Mouse (Mus musculus) liver, embryonic 15.5 days (tissue): ENCODE data around the gene Dido1. TPM values are rescaled to one million over a fixed set of nuclear protein-coding genes. Genes with fewer than 3 reads are reported as not detected.

Source experiments
- ATAC-seq: fragments of 200-750 bp; cut with Nextera tagmentation; 2 replicates; pipeline ENCODE4 v1.8.0; 2017; ENCODE audit warnings: moderate number of reproducible peaks, mild to moderate bottlenecking, moderate library complexity; ENCODE audit not compliant: insufficient read depth
- H3K27ac ChIP-seq: fragments of 300-500 bp; sonication (generic); replicated peaks from 2 replicates; pipeline ENCODE4 v1.5.1; 2015; ENCODE audit warnings: mild to moderate bottlenecking, inconsistent platforms
- H3K27me3 ChIP-seq: fragments of 300-500 bp; sonication (generic); 2 replicates; pipeline ENCODE4 v1.6.1; 2015; ENCODE audit warnings: mild to moderate bottlenecking, inconsistent platforms
- H3K36me3 ChIP-seq: fragments of 300-500 bp; sonication (generic); replicated peaks from 2 replicates; pipeline ENCODE4 v1.6.1; 2015; ENCODE audit warnings: moderate library complexity, mild to moderate bottlenecking, inconsistent platforms
- H3K4me1 ChIP-seq: fragments of 300-500 bp; sonication (generic); replicated peaks from 2 replicates; pipeline ENCODE4 v1.6.1; 2015; ENCODE audit warnings: inconsistent platforms
- H3K4me2 ChIP-seq: fragments of 300-500 bp; sonication (generic); 2 replicates; pipeline ENCODE4 v1.6.1; 2015; ENCODE audit warnings: moderate library complexity, mild to moderate bottlenecking, inconsistent platforms
- H3K4me3 ChIP-seq: fragments of 300-500 bp; sonication (generic); replicated peaks from 2 replicates; pipeline ENCODE4 v1.5.1; 2015; ENCODE audit warnings: mild to moderate bottlenecking, inconsistent platforms
- H3K9ac ChIP-seq: fragments of 300-500 bp; sonication (generic); 2 replicates; pipeline ENCODE4 v1.6.1; 2015; ENCODE audit warnings: moderate library complexity, mild to moderate bottlenecking, inconsistent platforms
- H3K9me3 ChIP-seq: fragments of 300-500 bp; sonication (generic); replicated peaks from 2 replicates; pipeline ENCODE4 v1.6.1; 2016; ENCODE audit warnings: inconsistent platforms
- WGBS: fragments of 180-500 bp; shearing (Covaris S2); methylation state at CpG from one replicate; pipeline ENCODE4 v1.1.7; 2015; ENCODE audit warnings: mixed read lengths; ENCODE audit not compliant: insufficient replicate concordance; 5-methylcytosine and 5-hydroxymethylcytosine counted together
- polyA plus RNA-seq: library from polyadenylated mRNA; unstranded; fragments of >200 nt; fragmentation: Nextera tagmentation; extraction: Ambion mirVana; gene quantifications from 2 replicates; pipeline ENCODE4 v1.2.1, GENCODE M21; 2015

Gene Dido1
- polyA plus RNA-seq, 1 experiment from 2014 or later = 11.7 TPM

DNA sequence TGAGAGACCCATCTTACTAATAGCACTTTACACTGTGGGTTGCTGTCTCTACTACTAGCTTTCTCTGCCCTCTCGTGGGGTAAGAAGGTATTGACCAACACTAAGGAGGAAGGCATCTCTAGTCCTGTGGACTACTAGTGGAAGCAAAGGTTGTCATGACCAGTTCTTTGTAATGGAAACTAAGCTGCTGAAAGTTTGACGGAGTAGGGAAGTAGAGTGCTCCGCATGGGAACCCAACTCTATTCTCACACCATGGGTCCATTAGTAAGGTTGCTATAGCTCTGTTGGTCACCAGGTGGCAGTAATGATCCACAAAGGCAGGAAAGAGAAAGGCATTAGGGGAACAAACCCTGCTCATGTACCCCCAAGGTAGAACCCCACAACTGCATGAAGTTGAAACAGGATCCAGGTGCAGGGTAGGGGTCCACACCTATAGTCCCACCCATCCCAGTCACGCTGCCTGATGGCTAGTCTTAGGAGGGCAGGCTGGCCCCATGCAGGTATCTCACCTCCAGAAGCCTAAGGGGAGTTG lies 31.1 kb downstream of the Dido1 start:
- Histone ChIP-seq H3K27ac (no peak overlapping the region), H3K9ac (no peak overlapping the region), H3K4me2 (no peak overlapping the region), H3K4me3 (no peak overlapping the region), H3K27me3 (no peaks in the 10 kb centered on the region), H3K4me1 (peaks cover 14% of the 10 kb centered on the region), H3K36me3 (peaks cover 61% of the 10 kb centered on the region), H3K9me3 (no peaks in the 10 kb centered on the region)
- peak; percentile 32; the same call in 1 of the 2 replicates for ATAC-seq
- WGBS = 15% methylated on average over 4 of the region's 4 CpGs

- 74% methylated on average over 2 of the region's 2 CpGs for WGBS
- Histone ChIP-seq H3K4me1 (peaks cover 9% of the 10 kb centered on the region), H3K36me3 (peaks cover 61% of the 10 kb centered on the region)
Observed at GRCm38 (mm10) chr2:180676706-180677105, 33.1 kb downstream of the Dido1 start.

DNA sequence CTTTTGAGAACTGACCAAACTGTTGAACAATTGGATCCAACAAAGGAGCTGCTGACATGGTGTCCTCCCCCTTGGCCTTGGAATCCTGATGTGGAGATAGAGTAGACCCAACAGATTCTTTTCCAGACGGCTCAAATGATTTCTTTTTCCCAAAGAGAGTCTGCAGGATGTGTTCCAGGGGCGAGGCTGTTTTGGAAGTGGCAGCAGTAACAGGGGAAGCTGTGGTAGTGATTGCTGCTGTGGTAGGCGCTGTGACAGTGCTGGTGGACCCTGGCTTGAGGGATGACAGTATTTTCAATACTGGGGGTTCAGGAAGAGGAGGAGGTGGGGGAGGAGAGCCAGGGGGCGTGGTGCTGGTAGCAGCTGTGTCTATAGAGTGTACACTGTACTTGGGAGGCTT lies 47.8 kb downstream of the Dido1 start:
- H3K9ac ChIP-seq = no peak overlapping the region
- no peak for ATAC-seq
- no peak overlapping the region for H3K27ac ChIP-seq
- no peaks in the 10 kb centered on the region for H3K27me3 ChIP-seq
- no peaks in the 10 kb centered on the region for H3K9me3 ChIP-seq
- H3K4me2 ChIP-seq = no peak overlapping the region
- H3K4me1 ChIP-seq = peaks cover 4% of the 10 kb centered on the region; the same call in 1 of the 2 replicates
- H3K4me3 ChIP-seq = no peak overlapping the region
- H3K36me3 ChIP-seq = peaks cover 53% of the 10 kb centered on the region
- WGBS = 74% methylated on average over 4 of the region's 4 CpGs

More at GRCm38 (mm10) chr2:180676706-180677105, 33.1 kb downstream of the Dido1 start:
- no peak overlapping the region for H3K4me2 ChIP-seq
- H3K27me3 ChIP-seq = no peaks in the 10 kb centered on the region
- ATAC-seq = no peak
- H3K9ac ChIP-seq = no peak overlapping the region
- H3K9me3 ChIP-seq = no peaks in the 10 kb centered on the region
- H3K27ac ChIP-seq = no peak overlapping the region
- H3K4me3 ChIP-seq = no peak overlapping the region

GRCm38 (mm10) chr2:180660521-180660920 lies 49.3 kb downstream of the Dido1 start:
- H3K4me2 ChIP-seq = no peak overlapping the region
- no peak overlapping the region for H3K4me3 ChIP-seq
- 84% methylated on average over 5 of the region's 5 CpGs for WGBS
- H3K36me3 ChIP-seq = peaks cover 38% of the 10 kb centered on the region
- H3K9me3 ChIP-seq = no peaks in the 10 kb centered on the region
- H3K27ac ChIP-seq = no peak overlapping the region
- H3K9ac ChIP-seq = no peak overlapping the region
- no peaks in the 10 kb centered on the region for H3K27me3 ChIP-seq
- ATAC-seq = no peak
- peaks cover 1% of the 10 kb centered on the region; the same call in 1 of the 2 replicates for H3K4me1 ChIP-seq

DNA sequence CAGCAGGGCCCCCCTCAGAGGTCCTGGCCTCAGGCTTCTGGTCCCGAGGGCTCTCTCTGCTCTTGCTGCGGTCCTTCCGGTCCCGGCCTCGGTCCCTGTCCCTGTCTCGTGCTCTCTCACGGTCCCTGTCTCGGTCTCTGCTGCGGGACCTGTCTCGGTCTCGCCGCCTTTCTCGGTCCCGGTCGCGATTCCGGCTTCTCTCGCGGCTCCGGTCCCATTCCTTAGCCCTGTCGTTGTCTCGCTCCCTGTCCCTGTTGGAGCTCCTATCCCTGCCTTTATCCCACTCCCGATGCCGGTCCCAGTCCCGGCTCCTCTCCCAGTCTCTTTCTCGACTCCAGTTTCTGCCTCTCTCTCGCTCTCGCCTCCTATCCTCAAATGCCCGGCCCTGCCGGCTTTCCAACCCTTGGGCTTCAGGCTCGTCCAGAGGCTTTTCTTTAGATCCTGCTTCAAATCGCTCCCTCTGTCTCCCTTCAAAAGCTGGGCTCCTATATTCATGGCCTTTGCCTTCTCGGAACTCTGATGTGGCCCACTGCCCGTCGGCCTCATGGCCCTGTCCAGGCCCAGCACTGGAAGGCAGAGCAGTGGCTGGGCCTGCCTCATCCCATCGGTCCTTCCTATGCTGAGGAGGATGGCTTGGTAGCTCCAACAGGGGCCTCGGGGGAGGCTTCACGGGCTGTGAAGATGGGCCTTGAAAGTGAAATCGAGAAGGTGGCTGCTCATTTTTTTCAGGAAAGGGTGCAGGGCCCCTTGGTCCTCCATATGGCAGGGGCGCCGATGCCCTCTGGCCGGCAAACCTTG lies 50.2 kb downstream of the Dido1 start:
- no peaks in the 10 kb centered on the region for H3K9me3 ChIP-seq
- no peak overlapping the region for H3K9ac ChIP-seq
- peaks cover 29% of the 10 kb centered on the region for H3K36me3 ChIP-seq
- H3K27me3 ChIP-seq = peaks cover 2% of the 10 kb centered on the region; the same call in 1 of the 2 replicates
- no peak overlapping the region; the same call in 1 of the 2 replicates for H3K4me2 ChIP-seq
- H3K27ac ChIP-seq = no peak overlapping the region
- no peak overlapping the region for H3K4me3 ChIP-seq
- WGBS = 54% methylated on average over 42 of the region's 42 CpGs
- H3K4me1 ChIP-seq = no peaks in the 10 kb centered on the region
- no peak; the same call in 1 of the 2 replicates for ATAC-seq

GRCm38 (mm10) chr2:180658381-180658780 lies 51.4 kb downstream of the Dido1 start:
- Histone ChIP-seq H3K4me3 (no peak overlapping the region), H3K9ac (no peak overlapping the region), H3K4me1 (no peaks in the 10 kb centered on the region), H3K9me3 (no peaks in the 10 kb centered on the region), H3K36me3 (peaks cover 23% of the 10 kb centered on the region), H3K27ac (no peak overlapping the region), H3K4me2 (no peak overlapping the region), H3K27me3 (peaks cover 3% of the 10 kb centered on the region; the same call in 1 of the 2 replicates)
- 78% methylated on average over 5 of the region's 5 CpGs for WGBS
- ATAC-seq = no peak

DNA sequence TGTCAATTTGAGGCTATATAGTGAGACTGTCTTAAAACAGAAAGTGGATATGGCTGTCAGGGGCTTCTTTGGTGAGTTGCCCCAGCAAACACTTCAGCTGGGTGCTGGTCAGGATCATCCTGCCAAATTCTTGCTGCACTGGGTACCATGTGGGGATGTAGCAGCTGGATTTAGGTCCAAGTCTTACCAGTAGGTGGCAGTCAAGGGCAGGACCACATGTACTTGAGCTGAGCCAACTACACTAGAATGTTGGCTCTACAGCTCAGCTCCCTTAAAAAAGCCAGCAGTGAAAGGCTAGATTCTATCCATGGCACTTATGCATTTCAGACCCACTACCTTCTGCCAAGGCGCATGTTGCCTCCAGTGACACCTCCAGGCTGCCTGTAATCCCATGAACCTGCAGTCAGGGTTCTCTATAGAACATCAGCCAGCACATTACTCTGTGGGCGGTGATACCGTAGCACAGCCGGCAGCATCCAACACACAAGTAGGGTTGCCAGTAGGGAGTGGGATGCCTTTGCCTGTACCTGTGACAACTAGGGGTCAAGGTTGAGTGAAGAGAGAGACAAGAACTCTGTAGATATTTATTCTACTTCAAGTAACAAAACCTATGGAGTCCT lies 52.3 kb downstream of the Dido1 start:
- WGBS = 71% methylated on average over 4 of the region's 4 CpGs
- Histone ChIP-seq H3K27ac (no peak overlapping the region), H3K9me3 (no peaks in the 10 kb centered on the region), H3K4me1 (no peaks in the 10 kb centered on the region), H3K27me3 (peaks cover 3% of the 10 kb centered on the region; the same call in 1 of the 2 replicates), H3K36me3 (peaks cover 21% of the 10 kb centered on the region), H3K4me2 (no peak overlapping the region), H3K9ac (no peak overlapping the region), H3K4me3 (no peak overlapping the region)
- ATAC-seq = peak; percentile 41; the same call in 1 of the 2 replicates

DNA sequence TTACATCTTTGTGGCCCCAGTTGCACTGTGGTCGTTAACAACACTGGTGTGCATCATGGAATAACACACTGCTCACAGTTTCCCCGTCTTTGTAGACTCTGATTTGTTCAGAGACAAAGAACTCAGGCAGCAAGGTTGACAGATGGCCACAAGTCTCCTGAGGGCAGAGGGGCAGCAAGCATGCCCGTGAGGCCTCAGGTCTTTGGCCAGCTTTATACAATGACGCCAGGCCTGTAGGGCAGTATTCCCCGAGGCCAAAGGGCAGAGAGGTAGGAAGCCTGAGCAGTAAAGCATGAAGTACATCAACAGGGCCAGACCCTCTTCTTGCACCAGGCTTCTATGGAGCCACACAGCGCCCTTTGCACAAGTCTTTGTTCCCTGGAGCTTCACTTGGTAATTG lies 54.6 kb downstream of the Dido1 start:
- WGBS = 61% methylated on average over 6 of the region's 6 CpGs
- no peak for ATAC-seq
- H3K36me3 ChIP-seq = no peaks in the 10 kb centered on the region

DNA sequence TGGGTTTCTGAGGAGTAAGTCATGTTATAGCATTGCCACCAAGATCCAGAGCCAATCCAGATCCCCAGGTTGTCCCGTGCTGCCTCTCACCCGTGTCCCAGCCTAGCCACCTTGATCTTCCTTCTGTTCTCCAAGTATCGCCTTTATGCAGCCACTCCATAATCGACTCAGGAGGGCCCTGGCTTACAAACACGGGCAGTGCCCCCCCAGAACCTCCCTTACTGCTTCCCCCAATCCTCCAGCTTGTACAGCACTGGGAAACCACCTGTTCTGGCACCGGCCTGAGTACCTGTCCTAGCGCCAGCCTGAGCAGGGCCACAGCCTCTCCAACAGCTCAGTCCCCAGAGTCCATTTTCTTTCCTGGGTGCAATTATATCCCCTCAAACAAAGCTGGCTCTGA lies 55.1 kb downstream of the Dido1 start:
- H3K4me1 ChIP-seq = no peaks in the 10 kb centered on the region
- ATAC-seq = no peak
- no peak overlapping the region for H3K4me2 ChIP-seq
- H3K36me3 ChIP-seq = no peaks in the 10 kb centered on the region
- H3K27ac ChIP-seq = no peak overlapping the region
- no peak overlapping the region for H3K9ac ChIP-seq
- no peak overlapping the region for H3K4me3 ChIP-seq
- peaks cover 3% of the 10 kb centered on the region; the same call in 1 of the 2 replicates for H3K27me3 ChIP-seq
- 59% methylated on average over 7 of the region's 7 CpGs for whole genome bisulfite sequencing
- no peaks in the 10 kb centered on the region for H3K9me3 ChIP-seq

More for the DNA sequence above, 54.6 kb downstream of the Dido1 start:
- H3K9ac ChIP-seq = no peak overlapping the region
- no peak overlapping the region for H3K4me3 ChIP-seq
- no peaks in the 10 kb centered on the region for H3K4me1 ChIP-seq
- H3K27me3 ChIP-seq = peaks cover 3% of the 10 kb centered on the region; the same call in 1 of the 2 replicates
- no peak overlapping the region for H3K4me2 ChIP-seq
- no peak overlapping the region for H3K27ac ChIP-seq
- H3K9me3 ChIP-seq = no peaks in the 10 kb centered on the region

GRCm38 (mm10) chr2:180646841-180647240 lies 63.0 kb downstream of the Dido1 start:
- Histone ChIP-seq H3K27ac (no peak overlapping the region), H3K4me3 (no peak overlapping the region), H3K4me1 (no peaks in the 10 kb centered on the region), H3K36me3 (no peaks in the 10 kb centered on the region), H3K4me2 (no peak overlapping the region), H3K9me3 (peaks cover 10% of the 10 kb centered on the region), H3K27me3 (peaks cover 37% of the 10 kb centered on the region), H3K9ac (no peak overlapping the region)
- ATAC-seq = no peak

DNA sequence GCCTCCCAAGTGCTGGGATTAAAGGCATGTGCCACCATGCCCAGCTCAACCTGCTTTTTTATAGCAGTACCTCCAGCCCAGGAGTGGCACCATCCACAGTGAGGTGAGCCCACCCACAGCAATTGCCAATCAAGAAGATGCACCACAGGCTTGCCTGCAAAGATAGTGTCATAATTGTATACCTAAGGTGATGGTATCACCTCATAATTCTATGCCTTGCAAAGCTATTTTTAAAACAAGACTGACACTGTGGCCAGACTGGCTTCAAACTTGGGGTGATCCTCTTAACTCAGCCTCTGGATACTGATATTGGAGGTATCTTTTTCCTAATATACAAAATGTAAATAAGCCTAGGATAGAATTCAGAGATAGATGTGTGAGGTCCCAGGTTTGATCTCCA lies 66.2 kb downstream of the Dido1 start:
- no peaks in the 10 kb centered on the region for H3K4me1 ChIP-seq
- no peak overlapping the region for H3K9ac ChIP-seq
- H3K9me3 ChIP-seq = peaks cover 10% of the 10 kb centered on the region
- H3K27ac ChIP-seq = no peak overlapping the region
- H3K4me3 ChIP-seq = no peak overlapping the region
- H3K27me3 ChIP-seq = peaks cover 64% of the 10 kb centered on the region
- H3K4me2 ChIP-seq = no peak overlapping the region
- ATAC-seq = no peak
- H3K36me3 ChIP-seq = no peaks in the 10 kb centered on the region
